Mouse (Mus musculus) cortical plate, adult 2 months (tissue): ENCODE data around the gene P4ha3.

Source experiments
- CTCF ChIP-seq: fragments of 200-500 bp; IDR thresholded peaks from 2 replicates; pipeline ENCODE4 v1.5.1; 2011; ENCODE audit warnings: mild to moderate bottlenecking, control low read depth, low read length; ENCODE audit not compliant: insufficient read depth; ENCODE audit errors: extremely low read depth
- POLR2A ChIP-seq: fragments of 200-500 bp; IDR thresholded peaks from 2 replicates; pipeline ENCODE4 v1.6.1; 2011; ENCODE audit warnings: mild to moderate bottlenecking, low read length, control low read depth; ENCODE audit not compliant: insufficient read depth; ENCODE audit errors: extremely low read depth

DNA sequence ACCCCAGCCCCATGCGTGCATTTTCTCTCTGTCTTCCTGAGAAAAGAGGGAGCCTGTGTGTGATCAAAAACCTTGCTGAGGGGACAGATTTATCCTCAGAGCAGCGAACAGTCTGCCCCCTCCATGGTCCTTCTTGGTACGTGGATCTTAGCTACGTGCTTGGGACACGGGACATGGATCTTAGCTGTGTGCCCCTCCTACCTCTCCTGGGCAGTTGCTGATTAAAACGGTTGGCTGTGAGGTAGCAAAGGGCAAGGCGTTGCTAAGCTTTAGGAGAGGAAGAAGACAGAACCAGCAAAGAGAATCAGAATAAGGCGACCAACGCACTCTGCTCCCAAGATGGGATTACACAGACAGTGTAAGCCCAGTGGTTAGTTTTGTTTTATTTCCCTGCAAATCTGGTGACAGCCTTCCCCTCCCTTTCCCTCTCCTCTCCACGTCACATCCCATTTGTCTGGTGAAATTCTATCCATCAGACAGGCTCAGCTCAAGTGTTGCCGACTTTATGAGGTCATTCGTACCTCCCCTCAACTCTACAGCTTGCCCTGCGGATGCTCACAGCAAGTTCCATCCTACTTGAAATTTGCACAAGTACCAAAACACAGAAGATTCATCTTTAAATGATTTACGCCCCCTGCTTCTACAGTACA, 13.7 kb downstream of the P4ha3 start:
- TF ChIP-seq CTCF (no peak), POLR2A (no peak)
